Mouse (Mus musculus): ENCODE results near the gene Dusp23. TPM values are rescaled to one million over a fixed set of nuclear protein-coding genes. Genes with fewer than 3 reads are reported as not detected.

Gene Dusp23
- total RNA-seq, 2 experiments from 2014 or later: 10.4 to 11.1 TPM

DNA sequence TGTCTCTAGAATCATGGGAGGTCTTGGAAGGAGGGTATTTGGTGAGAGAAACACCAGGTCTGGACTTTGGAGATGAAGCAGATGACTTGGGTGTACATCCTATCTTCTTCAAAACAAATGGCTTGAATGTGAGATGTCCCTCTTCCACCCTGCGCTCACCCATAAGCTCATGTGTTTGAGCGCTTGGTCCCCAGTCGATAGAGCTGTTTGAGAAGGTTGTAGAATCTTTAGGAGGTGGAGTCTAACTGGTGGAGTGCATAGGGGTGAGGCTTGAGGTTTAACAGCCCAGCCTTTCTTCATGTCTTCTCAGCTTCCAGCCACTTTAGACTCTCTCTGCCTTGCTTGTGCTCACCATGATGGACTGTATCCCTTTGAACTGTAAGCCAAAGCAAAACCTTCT is 6.5 kb downstream of the Dusp23 start:
- DNase-seq (ENCODE audit: low spot score): no peak
- intact Hi-C loops (cut with DNase I): no loop called here

DNA sequence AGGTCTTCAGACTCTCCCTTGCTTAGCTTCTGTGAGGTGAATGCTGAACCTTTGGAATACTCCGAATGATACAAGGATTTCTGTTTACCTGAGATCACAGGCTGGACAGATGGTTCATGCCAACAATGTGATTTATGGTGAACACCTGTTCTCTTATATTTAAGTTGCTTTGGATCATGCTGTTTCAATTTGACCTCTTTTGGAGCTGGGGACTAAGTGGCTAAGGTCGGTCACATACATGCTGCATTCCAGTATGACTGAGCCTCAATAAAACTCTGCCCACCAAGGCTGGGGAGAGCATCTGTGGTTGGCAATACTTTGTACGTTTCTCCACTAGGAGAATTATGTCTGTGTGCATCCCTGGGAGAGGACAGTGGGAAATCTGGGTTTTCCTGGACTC is 8.7 kb downstream of the Dusp23 start:
- intact Hi-C loops (cut with DNase I): no loop called here
- DNase-seq (ENCODE audit: low spot score): no peak

DNA sequence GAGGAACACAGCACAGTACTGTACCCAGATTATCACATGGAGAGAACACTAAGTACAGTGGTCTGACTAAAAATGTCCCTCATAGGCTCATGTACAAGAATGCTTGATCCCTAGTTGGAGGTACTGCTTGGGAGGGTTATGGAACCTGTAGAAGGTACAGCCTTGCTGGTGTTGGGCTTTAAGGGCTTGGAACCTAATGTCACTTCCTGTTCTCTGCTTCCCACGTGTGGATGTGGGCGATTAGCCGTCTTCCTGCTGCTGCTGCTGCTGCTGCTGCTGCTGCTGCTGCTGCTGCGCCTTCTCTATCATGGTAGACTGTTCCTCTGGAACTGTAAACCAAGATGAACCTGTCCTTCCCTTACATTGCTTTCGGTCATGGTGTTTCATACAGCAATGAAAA is 9.2 kb downstream of the Dusp23 start:
- intact Hi-C loops (cut with DNase I): no loop called here
- DNase-seq (ENCODE audit: low spot score): no peak

DNA sequence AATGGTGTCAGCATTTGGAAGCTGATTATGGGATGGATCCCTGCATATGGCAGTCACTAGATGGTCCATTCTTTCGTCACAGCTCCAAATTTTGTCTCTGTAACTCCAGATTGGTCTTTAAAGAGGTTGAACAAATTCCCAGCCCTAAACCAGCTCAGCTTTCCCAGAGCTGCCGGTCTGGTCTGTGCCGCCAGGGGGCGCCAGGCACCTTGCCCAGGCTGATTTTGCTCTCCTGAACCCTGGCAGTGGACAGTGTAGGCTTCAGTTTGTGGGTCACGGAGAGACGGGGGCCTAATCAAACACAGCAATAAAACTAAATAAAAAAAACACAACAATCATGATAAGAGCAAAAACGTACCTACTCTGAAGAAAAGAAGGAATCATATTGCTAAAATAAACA is 13.5 kb downstream of the Dusp23 start:
- intact Hi-C loops (cut with DNase I): loop anchor here (1.0 kb wide), 1 partner anchor 13 kb away; the partner anchor contains the start of gene Dusp23
- DNase-seq (ENCODE audit: low spot score): peak; percentile 45

DNA sequence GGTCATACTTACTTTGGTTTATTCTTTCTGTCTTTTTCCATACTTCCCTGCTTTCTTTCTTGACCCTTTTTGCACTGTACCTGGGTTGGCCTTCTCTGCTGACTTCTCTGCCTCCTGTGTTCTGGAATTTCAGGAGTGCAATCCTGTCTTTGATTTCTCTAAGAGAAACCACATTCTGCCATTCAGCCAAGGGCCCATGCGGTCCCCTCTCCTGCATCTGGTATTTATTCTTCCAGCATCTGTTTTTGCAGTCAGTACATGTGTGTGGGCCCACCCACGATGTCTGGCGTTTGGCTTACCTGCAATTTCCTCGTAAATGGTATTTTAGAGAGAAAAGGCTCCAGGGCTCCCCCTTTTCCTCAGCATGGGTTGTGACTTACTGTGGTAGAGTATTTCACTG is 14.6 kb downstream of the Dusp23 start:
- DNase-seq (ENCODE audit: low spot score): no peak
- intact Hi-C loops (cut with DNase I): no loop called here

DNA sequence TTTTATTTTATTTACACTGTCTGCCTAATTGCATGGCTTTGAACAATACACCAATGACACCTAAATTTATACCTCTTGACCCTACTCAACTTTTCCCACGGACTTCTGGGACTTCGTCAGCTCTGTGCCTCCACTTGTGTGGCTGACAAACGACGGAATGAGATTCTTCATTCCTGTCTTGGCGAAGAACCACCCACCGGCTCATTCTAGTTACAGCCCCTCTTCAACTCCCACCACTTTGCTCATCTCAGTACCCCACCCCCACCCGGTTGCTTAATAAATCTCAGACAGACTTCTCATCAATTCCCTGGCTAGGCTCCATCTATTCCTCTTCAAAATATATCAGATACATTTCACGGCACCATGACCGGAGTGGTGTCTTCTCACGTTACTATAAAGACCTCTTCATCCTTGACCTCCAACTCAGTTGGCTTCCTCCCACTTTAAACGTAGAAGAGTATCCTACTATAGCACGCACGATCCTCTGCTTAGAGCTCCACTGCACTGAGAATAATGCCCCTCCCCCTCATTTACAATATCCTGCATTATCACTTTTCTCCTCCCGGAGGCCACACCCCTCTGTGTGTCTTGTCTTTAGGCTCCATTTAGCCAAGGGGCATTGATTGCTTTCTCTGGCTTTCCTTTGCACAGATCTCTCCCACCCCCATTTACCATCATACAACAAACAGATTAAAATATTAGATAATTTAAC is 15.2 kb downstream of the Dusp23 start:
- intact Hi-C loops (cut with DNase I): no loop called here
- DNase-seq (ENCODE audit: low spot score): no peak

DNA sequence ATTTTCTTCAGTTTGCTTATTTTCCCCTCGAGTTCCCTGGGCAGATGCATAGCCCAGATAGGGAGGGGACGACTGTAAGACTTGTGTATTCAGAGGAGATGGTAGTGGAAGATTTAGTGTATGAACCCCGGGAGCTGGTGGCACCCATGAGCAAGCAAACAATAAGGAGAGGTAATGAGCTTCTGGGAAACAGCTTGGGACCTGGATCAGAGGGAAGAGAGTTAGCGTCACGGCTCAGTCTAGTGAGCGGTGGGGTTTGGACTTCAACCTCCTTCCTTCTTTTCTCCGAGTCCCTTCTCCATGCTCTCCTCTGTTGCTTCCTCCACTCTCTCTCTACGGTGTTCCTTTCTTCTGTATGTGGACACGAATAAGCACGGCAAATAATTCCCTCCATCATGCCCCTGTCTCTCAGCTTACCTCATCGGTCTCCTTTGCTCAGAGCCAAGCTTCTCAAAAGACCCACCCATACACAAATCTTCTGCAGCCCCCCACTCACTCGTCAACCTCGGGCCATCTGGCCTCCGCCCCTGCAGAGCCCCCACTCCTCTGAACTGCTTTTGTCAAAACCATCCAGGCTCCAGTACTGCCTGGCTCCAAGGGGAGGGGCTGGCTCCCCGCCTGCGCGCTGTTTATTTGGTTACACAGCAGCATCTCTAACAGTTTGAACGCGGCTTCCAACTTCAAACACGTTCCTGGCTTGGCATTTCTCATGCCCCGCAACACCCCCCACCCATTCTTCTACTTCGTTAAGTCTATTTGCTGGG is 16.0 kb downstream of the Dusp23 start:
- DNase-seq (ENCODE audit: low spot score): no peak
- intact Hi-C loops (cut with DNase I): no loop called here

DNA sequence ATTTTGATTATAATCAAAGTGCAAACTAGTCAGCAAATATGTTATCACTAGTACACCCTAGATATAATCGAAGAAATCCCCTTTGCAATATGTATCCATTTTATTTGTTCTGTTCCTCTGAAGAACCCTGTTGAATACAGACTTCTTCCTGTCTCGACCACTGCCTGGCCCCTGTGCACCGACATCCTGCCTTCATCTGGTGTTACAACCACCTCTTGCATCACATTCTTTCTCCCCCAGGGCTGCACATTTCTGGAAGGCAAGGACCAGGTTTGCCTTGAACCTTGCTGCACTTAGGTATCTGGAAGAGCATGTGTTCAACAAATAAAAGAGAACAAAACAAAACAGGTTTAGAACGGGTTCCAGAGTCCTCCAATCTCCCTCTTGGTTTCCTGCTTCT is 17.4 kb downstream of the Dusp23 start:
- no peak for DNase-seq (ENCODE audit: low spot score)
- intact Hi-C loops (cut with DNase I): loop anchor here (2.0 kb wide), 1 partner anchor 87 kb away; no protein-coding TSS in a partner anchor

DNA sequence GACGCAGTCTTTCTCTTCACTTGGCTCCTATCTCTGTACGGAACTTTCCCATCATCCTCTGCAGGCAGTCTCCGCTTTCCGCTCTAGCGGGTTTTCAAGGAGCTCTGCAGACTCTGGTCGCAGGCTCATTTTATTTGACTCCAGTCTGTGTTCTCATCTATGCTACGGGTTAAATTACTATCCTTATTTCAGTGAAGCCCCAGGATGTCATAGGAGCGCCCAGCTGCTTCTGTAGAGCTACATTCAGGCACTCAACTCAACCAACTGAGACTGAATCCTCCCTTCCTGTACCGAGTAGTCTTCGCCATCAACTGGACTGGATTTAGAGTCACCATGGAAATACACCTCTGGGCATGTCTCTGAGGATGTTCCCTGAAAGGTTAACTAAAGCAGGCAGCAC is 18.1 kb downstream of the Dusp23 start:
- intact Hi-C loops (cut with DNase I): loop anchor here (2.0 to 5.0 kb wide), 2 partner anchors 52 to 86 kb away; no protein-coding TSS in a partner anchor
- DNase-seq (ENCODE audit: low spot score): no peak

DNA sequence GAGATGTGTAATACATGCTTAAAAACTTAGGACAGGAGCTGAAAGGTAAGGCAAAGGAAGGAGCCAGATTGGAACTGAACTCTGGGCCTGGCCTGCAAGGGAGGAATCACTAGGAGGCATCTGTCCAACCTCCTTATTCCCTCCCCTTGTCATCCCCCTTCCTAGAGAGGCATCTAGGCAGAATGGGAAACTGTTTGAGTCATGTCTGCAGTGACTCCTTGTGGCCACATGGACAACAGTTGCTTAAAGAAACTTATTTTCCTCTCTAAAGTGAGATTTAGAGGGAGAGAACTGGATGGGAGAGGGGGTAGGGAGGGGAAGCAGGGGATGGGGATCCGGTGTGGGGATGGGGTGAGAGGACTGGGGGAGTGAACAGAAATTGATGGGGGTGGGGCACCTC is 20.0 kb downstream of the Dusp23 start:
- no peak for DNase-seq (ENCODE audit: low spot score)
- intact Hi-C loops (cut with DNase I): loop anchor here (5.0 kb wide), 1 partner anchor 50 kb away; no protein-coding TSS in a partner anchor

DNA sequence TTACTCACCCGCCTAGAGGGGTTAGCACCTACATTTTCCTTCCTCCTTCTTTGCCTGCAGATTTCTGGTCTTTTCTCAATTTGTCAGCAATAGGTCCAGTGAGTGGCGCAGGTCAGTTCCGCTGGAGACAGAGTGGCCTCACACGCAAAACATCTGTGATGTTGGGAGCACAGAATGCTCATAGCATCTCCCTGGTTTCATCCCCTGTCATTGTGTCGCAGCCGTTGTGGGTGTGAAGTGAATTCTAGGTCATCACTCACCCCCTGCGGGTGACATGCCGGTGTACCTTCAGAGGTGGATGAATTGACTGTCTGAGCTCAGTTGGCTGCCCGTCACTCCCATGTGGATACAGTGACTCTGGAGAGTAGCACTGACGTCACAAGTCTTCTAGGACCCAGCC is 21.5 kb downstream of the Dusp23 start:
- intact Hi-C loops (cut with DNase I): loop anchor here (5.0 kb wide), 1 partner anchor 49 kb away; no protein-coding TSS in a partner anchor

DNA sequence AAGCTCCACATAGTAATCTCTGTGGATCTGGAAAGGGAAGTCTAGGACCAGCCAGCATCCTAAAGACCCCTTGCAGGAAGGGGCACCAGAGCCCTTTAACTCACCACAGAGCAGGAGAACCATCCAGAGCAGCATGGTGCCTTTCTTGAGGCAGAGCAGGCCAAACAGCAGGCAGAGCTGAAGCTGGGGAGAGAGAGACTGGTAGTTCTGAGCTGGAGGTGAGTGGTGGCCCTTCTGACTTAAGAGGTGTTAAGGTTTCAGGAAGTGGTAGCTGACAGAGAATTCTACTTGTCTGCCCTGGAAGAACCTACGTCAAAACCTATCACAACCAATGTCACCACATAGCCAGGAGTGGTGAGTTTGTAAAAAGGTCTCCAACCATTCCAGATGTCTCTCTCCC is 30.4 kb downstream of the Dusp23 start, which contains the start of gene Fcrl6:
Gene Fcrl6 (minus strand): TSS at position 226 of the 400 bp plus-strand sequence.
- intact Hi-C loops (cut with DNase I): no loop called here
- DNase-seq (ENCODE audit: low spot score): no peak

More for the DNA sequence above, 21.5 kb downstream of the Dusp23 start:
- DNase-seq (ENCODE audit: low spot score): no peak

DNA sequence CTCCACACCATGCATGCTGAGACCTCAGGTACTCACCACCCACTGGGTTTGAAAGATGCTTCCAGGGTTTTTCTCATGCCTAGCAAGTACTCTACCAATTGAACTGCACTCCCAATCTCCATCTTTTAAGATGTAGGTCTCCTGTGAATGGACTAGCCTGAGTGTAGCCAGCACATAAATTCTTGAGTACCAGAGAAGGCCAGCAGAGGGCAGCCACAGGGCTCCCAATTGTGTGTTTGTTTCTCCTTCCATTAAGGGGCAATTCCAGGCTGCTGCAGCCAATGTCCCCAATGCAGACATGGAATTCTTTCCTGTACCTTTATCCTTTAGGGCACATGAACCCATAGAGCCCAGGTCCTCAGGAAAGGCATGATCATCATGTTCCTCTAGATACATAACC is 38.3 kb downstream of the Dusp23 start:
- intact Hi-C loops (cut with DNase I): no loop called here
- no peak for DNase-seq (ENCODE audit: low spot score)

DNA sequence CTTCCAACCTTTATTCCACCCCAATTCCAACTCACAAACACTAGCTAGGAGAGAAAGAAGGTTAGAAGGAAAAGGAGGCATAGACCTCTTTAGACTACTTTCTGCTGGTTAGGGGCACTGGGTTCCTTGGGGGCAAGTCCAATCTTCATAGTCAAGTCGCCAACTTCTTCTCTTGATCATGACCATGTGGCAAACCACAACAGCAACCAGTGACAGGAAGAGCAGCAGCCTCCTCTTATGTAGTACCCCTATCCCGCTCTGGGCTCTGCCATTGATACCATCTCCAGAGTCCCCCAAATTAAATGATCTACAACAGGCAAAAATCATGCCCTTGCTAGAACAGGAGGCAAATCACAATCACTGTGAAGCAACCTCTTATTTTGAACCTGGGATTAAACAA is 38.8 kb downstream of the Dusp23 start:
- intact Hi-C loops (cut with DNase I): no loop called here
- DNase-seq (ENCODE audit: low spot score): no peak

DNA sequence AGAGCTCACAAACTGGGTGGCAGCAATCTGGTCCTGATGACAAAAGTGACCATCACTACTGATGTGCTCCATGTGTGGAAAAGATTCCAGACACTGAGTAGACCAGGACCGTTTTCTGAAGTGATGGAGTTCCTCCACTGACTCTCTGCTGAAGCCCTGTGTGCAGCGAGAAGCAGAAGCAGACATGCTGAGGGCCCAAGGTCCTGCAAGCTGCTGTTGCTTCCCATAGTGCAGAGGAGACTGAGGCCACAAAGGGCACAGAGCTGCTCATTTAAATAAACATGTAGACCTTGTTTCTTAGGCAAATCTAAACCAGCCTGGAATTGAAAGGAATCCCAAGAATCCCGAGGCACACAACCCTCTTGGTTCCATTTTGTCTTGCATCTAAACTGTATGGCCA is 39.4 kb downstream of the Dusp23 start:
- intact Hi-C loops (cut with DNase I): no loop called here
- DNase-seq (ENCODE audit: low spot score): no peak

DNA sequence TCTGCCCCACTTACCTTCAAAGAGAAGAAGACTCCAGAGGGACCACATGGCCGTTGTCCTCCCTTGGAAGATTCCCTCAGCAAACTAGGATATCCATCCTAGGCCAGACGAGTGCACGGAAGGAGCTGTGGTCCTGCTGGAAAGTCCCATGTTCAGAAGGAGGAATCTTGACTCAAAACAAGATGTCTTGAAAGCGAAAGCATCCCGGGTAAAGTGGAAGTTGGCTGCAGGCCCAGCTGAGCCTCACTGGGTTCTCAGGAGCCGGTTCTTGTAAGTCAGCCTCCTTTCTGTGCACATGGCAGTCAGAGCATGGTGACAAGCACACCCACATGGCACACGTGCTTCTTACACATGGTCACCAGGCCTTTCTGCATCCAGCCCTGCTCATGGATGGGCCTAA is 42.4 kb downstream of the Dusp23 start, which contains the start of gene Slamf8:
Gene Slamf8 (minus strand): TSS at position 184 of the 400 bp plus-strand sequence.
- intact Hi-C loops (cut with DNase I): no loop called here
- peak; percentile 25 for DNase-seq (ENCODE audit: low spot score)

DNA sequence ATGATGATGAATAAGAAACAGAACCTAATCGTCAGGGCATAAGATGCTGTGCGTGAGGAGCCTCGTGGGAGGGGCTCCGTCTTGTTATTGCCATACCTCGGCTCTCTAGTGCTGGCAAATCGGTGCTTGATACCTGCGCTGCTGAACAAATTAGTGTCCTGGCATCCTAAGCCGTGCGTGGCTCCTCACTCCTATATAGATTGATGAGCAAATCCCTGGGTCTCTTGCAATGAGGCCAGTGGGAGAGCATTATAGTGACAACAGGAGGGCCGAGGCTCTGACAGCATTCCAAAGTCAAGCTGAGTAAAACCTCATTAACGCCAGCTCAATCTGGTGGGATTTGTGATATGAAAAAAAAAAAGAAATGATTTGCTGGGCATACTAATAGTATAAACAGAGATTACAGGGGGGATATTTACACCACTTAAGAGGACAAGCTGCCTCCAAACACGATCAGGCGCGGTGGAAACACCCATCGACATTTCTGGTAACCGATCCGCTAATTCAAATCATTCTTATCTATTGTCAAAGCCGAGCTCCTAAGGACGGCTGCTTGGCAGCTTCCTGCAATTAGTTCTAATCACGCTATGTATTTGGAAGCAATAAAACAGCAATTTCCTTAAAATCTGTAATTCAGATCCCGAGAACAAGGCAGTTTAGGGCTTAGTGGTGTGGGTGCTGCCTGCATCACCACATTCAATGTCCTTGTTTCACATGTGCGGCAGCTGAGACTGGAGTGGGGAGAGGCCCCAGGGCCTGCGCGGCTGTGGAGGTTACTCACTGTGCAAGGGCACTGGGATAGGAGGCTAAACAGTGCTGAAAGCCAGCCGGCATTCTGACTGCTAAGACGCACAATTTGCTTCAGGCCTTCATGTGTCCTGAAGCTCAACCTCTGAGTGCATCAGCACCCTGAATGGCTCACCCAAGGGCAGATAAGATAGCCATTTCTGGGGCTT is 46.9 kb downstream of the Dusp23 start:
- DNase-seq (ENCODE audit: low spot score): no peak
- intact Hi-C loops (cut with DNase I): no loop called here

DNA sequence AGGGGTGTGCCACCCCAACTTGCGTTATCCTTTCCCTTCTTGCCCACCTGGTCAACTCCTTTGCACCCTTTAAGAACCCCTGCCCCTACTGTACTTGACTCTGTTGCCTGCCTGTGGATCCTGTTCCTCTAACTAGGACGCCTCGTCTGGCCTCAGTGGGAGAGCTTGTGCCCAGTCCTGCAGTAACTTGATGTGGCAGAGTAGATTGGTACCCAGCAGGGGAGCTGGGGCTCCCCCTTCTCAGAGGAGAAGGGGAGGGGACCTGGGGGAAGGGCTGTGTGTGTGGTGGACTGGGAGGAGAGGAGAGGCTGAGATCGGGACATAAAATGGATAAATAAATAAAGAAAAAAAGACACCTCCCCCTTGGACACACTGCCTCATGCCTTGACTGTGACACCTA is 47.7 kb downstream of the Dusp23 start:
- no peak for DNase-seq (ENCODE audit: low spot score)
- intact Hi-C loops (cut with DNase I): no loop called here

DNA sequence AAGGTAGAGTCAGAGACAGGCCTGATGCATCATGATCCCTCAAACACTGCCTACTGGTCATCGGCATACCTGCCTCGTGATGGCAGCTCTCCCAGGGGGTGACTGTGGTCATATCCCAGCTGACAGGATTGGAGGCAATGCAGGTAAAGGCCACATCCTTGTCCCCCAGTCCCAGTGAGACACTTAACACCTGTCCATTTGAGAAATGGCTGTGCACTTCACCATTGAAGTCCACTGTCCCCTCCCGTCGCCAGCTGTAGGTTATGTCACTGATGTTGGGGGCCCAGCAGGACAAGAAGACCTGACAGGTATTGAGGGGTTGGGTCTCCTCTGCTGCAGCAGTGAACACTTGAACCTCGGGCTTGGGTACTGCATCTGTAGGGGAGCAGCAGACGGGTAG is 48.5 kb downstream of the Dusp23 start:
- intact Hi-C loops (cut with DNase I): no loop called here
- DNase-seq (ENCODE audit: low spot score): no peak

DNA sequence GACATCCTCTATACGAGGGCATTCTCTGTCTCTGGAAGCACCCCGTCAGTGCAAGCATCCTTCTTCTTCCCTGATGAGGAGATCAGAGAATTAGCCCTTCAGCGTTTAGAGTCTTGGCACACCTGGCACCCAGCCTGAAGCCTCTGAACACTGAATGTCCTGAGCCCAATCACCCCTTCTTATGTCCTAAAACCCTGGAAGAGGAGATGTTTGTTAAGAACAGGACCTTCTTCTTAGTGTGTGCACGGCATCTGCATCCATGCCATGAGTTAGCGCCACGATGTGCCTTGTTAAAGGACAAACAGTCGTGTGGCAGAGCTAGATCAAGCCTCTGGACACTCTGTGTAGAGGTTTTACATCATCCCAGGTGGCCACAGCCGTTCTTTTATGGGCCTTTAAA is 50.3 kb downstream of the Dusp23 start:
- intact Hi-C loops (cut with DNase I): no loop called here
- no peak for DNase-seq (ENCODE audit: low spot score)
